In the genomic region with DNA sequence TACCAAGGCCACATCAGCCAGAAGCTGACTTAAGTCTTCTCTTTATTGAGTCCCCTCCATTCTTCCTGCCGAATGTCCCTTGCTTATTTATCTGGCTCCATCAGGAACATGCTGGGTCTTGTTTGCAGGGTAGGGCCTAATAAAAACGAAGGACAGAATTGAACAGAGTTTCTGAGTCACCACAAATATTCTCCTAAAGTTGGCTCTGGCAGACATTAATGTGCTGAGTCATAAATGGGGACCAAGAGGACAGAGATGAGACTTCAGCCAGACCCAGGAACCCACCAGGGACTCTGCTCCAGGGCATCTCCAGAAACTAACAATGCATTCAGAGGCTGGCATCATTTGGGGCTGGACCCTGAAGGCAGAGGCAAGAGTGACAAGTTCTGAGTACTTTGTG, we compare ENCODE assay signal across 11 mouse cellular contexts.
"Had no signal": no experiment of that assay in that cellular context is flagged by ENCODE, and none has a peak within 500 bp of the region (broad histone marks: within the 10 kb centered on the region; RNA-seq: fewer than 3 reads in every experiment).

No protein-coding gene starts in this region.

- DNase-seq: lung, adult 18-20 months; lung, embryonic 14.5 days; lung, postnatal 10 days; lung, postnatal 4 days; retina, postnatal 1 day; right cerebral cortex, adult 18-20 months; right cerebral cortex, postnatal 25 days; right cerebral cortex, postnatal 4 days; thymus, adult 2 months; thymus, postnatal 25 days; thymus, postnatal 4 days had no signal
